Mouse (Mus musculus) olfactory bulb, adult 2 months (tissue): Measurements from ENCODE around the gene Gm6034.

Experiments used
- CTCF ChIP-seq: fragments of 200-500 bp; IDR thresholded peaks from 2 replicates; pipeline ENCODE4 v1.5.1; 2012; ENCODE audit warnings: low read depth, mild to moderate bottlenecking, low read length, moderate library complexity; ENCODE audit not compliant: insufficient read depth
- POLR2A ChIP-seq: fragments of 200-500 bp; IDR thresholded peaks from 2 replicates; pipeline ENCODE4 v1.6.1; 2012; ENCODE audit warnings: mild to moderate bottlenecking, low read depth, low read length, moderate library complexity; ENCODE audit not compliant: insufficient read depth

GRCm38 (mm10) chr17:36000349-36000748, 42.4 kb upstream of the Gm6034 start:
- TF ChIP-seq CTCF (no peak), POLR2A (no peak)
